Mouse (Mus musculus) spleen, postnatal 36 days (tissue): ENCODE measurements around the gene Gbf1.
A peak's percentile ranks its signal among the peaks of the same experiment; 100 is the strongest.

Experiments
- DNase-seq, 2 experiments: peaks; one replicate each; pipeline ENCODE4 v3.0.0; 2022; ENCODE audit warnings: low spot score in 2 of 2, mixed read lengths in 1 of 2

The Gbf1 gene

GRCm38 (mm10) chr19:46223118-46223517, 70.8 kb downstream of the Gbf1 start:
- DNase-seq: no peak

- DNase-seq: no peak
These were observed 72.6 kb downstream of the Gbf1 start for GRCm38 (mm10) chr19:46224882-46225281.

GRCm38 (mm10) chr19:46225506-46225905, 73.2 kb downstream of the Gbf1 start:
- no peak for DNase-seq

- DNase-seq: no peak
These were observed 74.0 kb downstream of the Gbf1 start for GRCm38 (mm10) chr19:46226295-46226694.

- DNase-seq: no peak
These were observed 75.0 kb downstream of the Gbf1 start for GRCm38 (mm10) chr19:46227300-46227699.

GRCm38 (mm10) chr19:46234450-46234849, 82.1 kb downstream of the Gbf1 start:
- DNase-seq: no peak

- DNase-seq: no peak
These were observed 84.3 kb downstream of the Gbf1 start for GRCm38 (mm10) chr19:46236658-46237057.

- peak; percentile 83 to 86 for DNase-seq
These were observed 87.9 kb downstream of the Gbf1 start for GRCm38 (mm10) chr19:46240246-46240645.

GRCm38 (mm10) chr19:46242416-46242815, 90.1 kb downstream of the Gbf1 start:
- no peak for DNase-seq

GRCm38 (mm10) chr19:46244628-46245027, 92.3 kb downstream of the Gbf1 start:
- no peak for DNase-seq

GRCm38 (mm10) chr19:46248991-46249390, 96.7 kb downstream of the Gbf1 start:
- peak; percentile 43 to 47 for DNase-seq

- DNase-seq: peak; percentile 18 to 39
These were observed 101.9 kb downstream of the Gbf1 start for GRCm38 (mm10) chr19:46254163-46254752.

- DNase-seq: no peak
These were observed 112.5 kb downstream of the Gbf1 start for GRCm38 (mm10) chr19:46264762-46265161.

- DNase-seq: no peak
These were observed 123.0 kb downstream of the Gbf1 start for GRCm38 (mm10) chr19:46275307-46275706.

- DNase-seq: no peak
These were observed 130.0 kb downstream of the Gbf1 start for GRCm38 (mm10) chr19:46282081-46282849.

- DNase-seq: no peak
These were observed 132.4 kb downstream of the Gbf1 start for GRCm38 (mm10) chr19:46284686-46285085.

- DNase-seq: no peak
These were observed 133.3 kb downstream of the Gbf1 start for GRCm38 (mm10) chr19:46285631-46286030.

- DNase-seq: no peak
These were observed 133.7 kb downstream of the Gbf1 start for GRCm38 (mm10) chr19:46286047-46286446.

GRCm38 (mm10) chr19:46286926-46287325, 134.6 kb downstream of the Gbf1 start:
- DNase-seq: no peak

- DNase-seq: no peak
These were observed 135.3 kb downstream of the Gbf1 start for GRCm38 (mm10) chr19:46287566-46287965.

- DNase-seq: no peak
These were observed 138.3 kb downstream of the Gbf1 start for GRCm38 (mm10) chr19:46290535-46291105.

- DNase-seq: no peak
These were observed 144.6 kb downstream of the Gbf1 start for GRCm38 (mm10) chr19:46296938-46297337.
